Mouse (Mus musculus) lung, embryonic 16.5 days (tissue): Measurements from ENCODE around the gene Prkn. TPM values are rescaled to one million over a fixed set of nuclear protein-coding genes. Genes with fewer than 3 reads are reported as not detected.

Source experiments
- ATAC-seq: fragments of 200-750 bp; cut with Nextera tagmentation; 2 replicates; pipeline ENCODE4 v1.8.0; 2017; ENCODE audit warnings: low read depth, mild to moderate bottlenecking, moderate library complexity
- H3K27ac ChIP-seq: fragments of 300-500 bp; sonication (generic); 2 replicates; pipeline ENCODE4 v1.5.1; 2014; ENCODE audit warnings: mild to moderate bottlenecking, control low read depth, low read length
- H3K27me3 ChIP-seq: fragments of 300-500 bp; sonication (generic); 2 replicates; pipeline ENCODE4 v1.6.1; 2014; ENCODE audit warnings: low read depth, low read length, mixed read lengths; ENCODE audit not compliant: control insufficient read depth, insufficient read depth
- H3K36me3 ChIP-seq: fragments of 300-500 bp; sonication (generic); 2 replicates; pipeline ENCODE4 v1.6.1; 2014; ENCODE audit warnings: low read length; ENCODE audit not compliant: control insufficient read depth, insufficient read depth
- H3K4me1 ChIP-seq: fragments of 300-500 bp; sonication (generic); replicated peaks from 2 replicates; pipeline ENCODE4 v1.6.1; 2014; ENCODE audit warnings: low read length, mixed read lengths; ENCODE audit not compliant: control insufficient read depth, insufficient read depth
- H3K4me2 ChIP-seq: fragments of 300-500 bp; sonication (generic); 2 replicates; pipeline ENCODE4 v1.6.1; 2014; ENCODE audit warnings: low read depth, low read length, control low read depth
- H3K4me3 ChIP-seq: fragments of 300-500 bp; sonication (generic); 2 replicates; pipeline ENCODE4 v1.5.1; 2014; ENCODE audit warnings: mild to moderate bottlenecking, low read length, control low read depth
- H3K9ac ChIP-seq: fragments of 300-500 bp; sonication (generic); 2 replicates; pipeline ENCODE4 v1.6.1; 2014; ENCODE audit warnings: low read length, control low read depth
- H3K9me3 ChIP-seq: fragments of 300-500 bp; sonication (generic); 2 replicates; pipeline ENCODE4 v1.6.1; 2016; ENCODE audit warnings: low read length; ENCODE audit not compliant: control insufficient read depth
- WGBS: fragments of 180-500 bp; shearing (Covaris S2); extraction: QIAGEN DNeasy Blood & Tissue Kit; methylation state at CpG from one replicate; pipeline ENCODE4 v1.1.7; 2014; 5-methylcytosine and 5-hydroxymethylcytosine counted together
- polyA plus RNA-seq: library from polyadenylated mRNA; unstranded; fragments of >200 nt; fragmentation: Nextera tagmentation; extraction: Ambion mirVana; gene quantifications from 2 replicates; pipeline ENCODE4 v1.2.1, GENCODE M21; 2015

The Prkn gene
- polyA plus RNA-seq, 1 experiment from 2014 or later = 1.8 TPM

GRCm38 (mm10) chr17:10947614-10948013 is 107.4 kb downstream of the Prkn start:
- H3K27me3 ChIP-seq = no peaks in the 10 kb centered on the region
- WGBS = 38% methylated on average over 2 of the region's 2 CpGs
- no peak overlapping the region for H3K27ac ChIP-seq
- no peak overlapping the region for H3K9ac ChIP-seq
- no peaks in the 10 kb centered on the region for H3K9me3 ChIP-seq
- H3K4me1 ChIP-seq = no peaks in the 10 kb centered on the region
- no peak overlapping the region for H3K4me3 ChIP-seq
- peak; percentile 74 for ATAC-seq
- no peaks in the 10 kb centered on the region for H3K36me3 ChIP-seq
- no peak overlapping the region for H3K4me2 ChIP-seq

- ATAC-seq = no peak
Measured at GRCm38 (mm10) chr17:10959066-10959864, 119.1 kb downstream of the Prkn start.

GRCm38 (mm10) chr17:10962151-10962550 is 122.0 kb downstream of the Prkn start:
- H3K4me3 ChIP-seq = no peak overlapping the region
- no peaks in the 10 kb centered on the region for H3K36me3 ChIP-seq
- H3K9ac ChIP-seq = no peak overlapping the region
- H3K4me2 ChIP-seq = no peak overlapping the region
- no peak overlapping the region for H3K27ac ChIP-seq
- H3K27me3 ChIP-seq = no peaks in the 10 kb centered on the region
- WGBS = 85% methylated on average over 5 of the region's 5 CpGs
- no peaks in the 10 kb centered on the region for H3K9me3 ChIP-seq
- ATAC-seq = no peak
- no peaks in the 10 kb centered on the region for H3K4me1 ChIP-seq

More at GRCm38 (mm10) chr17:10959066-10959864, 119.1 kb downstream of the Prkn start:
- no peak overlapping the region for H3K27ac ChIP-seq
- no peaks in the 10 kb centered on the region for H3K4me1 ChIP-seq
- H3K9me3 ChIP-seq = no peaks in the 10 kb centered on the region
- H3K36me3 ChIP-seq = no peaks in the 10 kb centered on the region
- H3K4me2 ChIP-seq = no peak overlapping the region
- no peak overlapping the region for H3K4me3 ChIP-seq
- H3K27me3 ChIP-seq = no peaks in the 10 kb centered on the region
- no peak overlapping the region for H3K9ac ChIP-seq
- WGBS = 76% methylated on average over 10 of the region's 10 CpGs

- 53% methylated on average over 4 of the region's 4 CpGs for WGBS
- Histone ChIP-seq H3K27me3 (no peaks in the 10 kb centered on the region), H3K9ac (no peak overlapping the region), H3K36me3 (no peaks in the 10 kb centered on the region), H3K4me1 (no peaks in the 10 kb centered on the region), H3K4me2 (no peak overlapping the region), H3K27ac (no peak overlapping the region), H3K4me3 (no peak overlapping the region), H3K9me3 (no peaks in the 10 kb centered on the region)
- no peak for ATAC-seq
Measured at GRCm38 (mm10) chr17:10982136-10982535, 142.0 kb downstream of the Prkn start.

GRCm38 (mm10) chr17:10987040-10987439 is 146.9 kb downstream of the Prkn start:
- Histone ChIP-seq H3K27me3 (no peaks in the 10 kb centered on the region), H3K4me2 (no peak overlapping the region), H3K9me3 (no peaks in the 10 kb centered on the region), H3K27ac (no peak overlapping the region), H3K4me3 (no peak overlapping the region), H3K4me1 (no peaks in the 10 kb centered on the region), H3K9ac (no peak overlapping the region), H3K36me3 (no peaks in the 10 kb centered on the region)
- ATAC-seq = no peak
- WGBS = 73% methylated on average over 4 of the region's 4 CpGs

- no peaks in the 10 kb centered on the region; the same call in 1 of the 2 replicates for H3K9me3 ChIP-seq
- WGBS = 68% methylated on average over 5 of the region's 5 CpGs
- H3K9ac ChIP-seq = no peak overlapping the region
- H3K4me3 ChIP-seq = no peak overlapping the region
- no peak for ATAC-seq
- H3K4me2 ChIP-seq = no peak overlapping the region
- no peaks in the 10 kb centered on the region for H3K36me3 ChIP-seq
- no peaks in the 10 kb centered on the region for H3K4me1 ChIP-seq
- no peaks in the 10 kb centered on the region for H3K27me3 ChIP-seq
- no peak overlapping the region for H3K27ac ChIP-seq
Measured at GRCm38 (mm10) chr17:10997291-10997690, 157.1 kb downstream of the Prkn start.

- no peak overlapping the region for H3K4me2 ChIP-seq
- H3K36me3 ChIP-seq = no peaks in the 10 kb centered on the region
- no peaks in the 10 kb centered on the region for H3K27me3 ChIP-seq
- WGBS = 66% methylated on average over 2 of the region's 2 CpGs
- no peaks in the 10 kb centered on the region for H3K9me3 ChIP-seq
- H3K4me3 ChIP-seq = no peak overlapping the region
- ATAC-seq = no peak
- H3K9ac ChIP-seq = no peak overlapping the region
- no peak overlapping the region for H3K27ac ChIP-seq
- no peaks in the 10 kb centered on the region; the same call in 1 of the 2 replicates for H3K4me1 ChIP-seq
Measured at GRCm38 (mm10) chr17:11023371-11023770, 183.2 kb downstream of the Prkn start.

GRCm38 (mm10) chr17:11029348-11029747 is 189.2 kb downstream of the Prkn start:
- H3K27me3 ChIP-seq = no peaks in the 10 kb centered on the region
- no peak overlapping the region for H3K4me3 ChIP-seq
- H3K36me3 ChIP-seq = no peaks in the 10 kb centered on the region
- no peak overlapping the region for H3K4me2 ChIP-seq
- H3K4me1 ChIP-seq = 0 out of 2 replicates have a peak, but pooled peaks cover 2% of the 10 kb centered on the region
- H3K9me3 ChIP-seq = no peaks in the 10 kb centered on the region
- no peak overlapping the region for H3K9ac ChIP-seq
- 90% methylated on average over 4 of the region's 4 CpGs for whole genome bisulfite sequencing
- no peak overlapping the region for H3K27ac ChIP-seq
- ATAC-seq = no peak

GRCm38 (mm10) chr17:11030936-11031335 is 190.8 kb downstream of the Prkn start:
- no peak overlapping the region for H3K4me3 ChIP-seq
- no peaks in the 10 kb centered on the region for H3K36me3 ChIP-seq
- H3K27ac ChIP-seq = no peak overlapping the region
- no peak overlapping the region for H3K4me2 ChIP-seq
- WGBS = 80% methylated on average over 4 of the region's 4 CpGs
- ATAC-seq = no peak
- no peak overlapping the region for H3K9ac ChIP-seq
- no peaks in the 10 kb centered on the region for H3K9me3 ChIP-seq
- 0 out of 2 replicates have a peak, but pooled peaks cover 2% of the 10 kb centered on the region for H3K4me1 ChIP-seq
- no peaks in the 10 kb centered on the region for H3K27me3 ChIP-seq
